Comparison of ENCODE assay signal across 20 mouse cellular contexts in the genomic region with DNA sequence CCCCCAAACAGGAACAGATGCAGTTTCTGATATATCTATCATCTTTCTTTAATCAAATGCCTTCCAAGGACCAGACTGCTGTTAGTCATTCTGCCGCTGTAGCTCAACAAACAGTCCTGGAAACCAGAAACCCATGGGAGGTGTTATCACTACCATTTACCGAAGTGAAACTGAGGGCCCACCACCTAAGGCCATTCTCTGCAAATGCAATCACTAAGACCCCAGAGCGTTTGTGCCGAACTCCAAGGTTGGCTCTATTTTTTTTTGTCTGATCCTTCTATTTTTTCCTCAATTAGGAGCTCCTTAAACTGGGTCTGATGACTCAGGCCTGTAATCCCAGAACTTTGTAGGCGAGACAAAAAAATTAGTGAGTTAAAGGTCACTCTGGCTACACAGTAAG.
DNase-seq lines count a peak whose midpoint lies in the region; ATAC-seq lines count a peak whose summit lies in the region.
"Had no signal": no experiment of that assay in that cellular context is flagged by ENCODE, and none has a peak within 500 bp of the region (broad histone marks: within the 10 kb centered on the region; RNA-seq: fewer than 3 reads in every experiment).

No protein-coding gene starts in this region.

- no peak overlapping the region for H3K9ac ChIP-seq in hindbrain, embryonic 14.5 days
- no peak overlapping the region for H3K9ac ChIP-seq in hindbrain, embryonic 11.5 days (ENCODE audit: low read depth, low read length)
- no peak overlapping the region for H3K9ac ChIP-seq in embryonic facial prominence, embryonic 15.5 days
- H3K9ac ChIP-seq: forebrain, embryonic 13.5 days; heart, embryonic 12.5 days had no signal

- H3K9me3 ChIP-seq in hindbrain, embryonic 14.5 days (ENCODE audit: control insufficient read depth, low read length), result no peaks in the 10 kb centered on the region
- H3K9me3 ChIP-seq in hindbrain, embryonic 11.5 days (ENCODE audit: control insufficient read depth, low read length), result no peaks in the 10 kb centered on the region
- H3K9me3 ChIP-seq in embryonic facial prominence, embryonic 15.5 days (replicated peaks), result no peaks in the 10 kb centered on the region
- H3K9me3 ChIP-seq: forebrain, embryonic 13.5 days; heart, embryonic 12.5 days; hindbrain, embryonic 10.5 days had no signal

- 0 out of 2 replicates have a peak, but pooled peaks cover 6% of the 10 kb centered on the region for H3K4me1 ChIP-seq in hindbrain, embryonic 14.5 days (replicated peaks; ENCODE audit: control insufficient read depth, insufficient read depth, low read length)
- H3K4me1 ChIP-seq in hindbrain, embryonic 11.5 days (replicated peaks; ENCODE audit: control insufficient read depth, insufficient read depth, low read length), result no peaks in the 10 kb centered on the region
- peaks cover 19% of the 10 kb centered on the region for H3K4me1 ChIP-seq in embryonic facial prominence, embryonic 15.5 days
- H3K4me1 ChIP-seq: hindbrain, embryonic 10.5 days had no signal

- no peak for ATAC-seq in hindbrain, embryonic 14.5 days (ENCODE audit: low FRiP score)
- ATAC-seq in hindbrain, embryonic 11.5 days (ENCODE audit: low FRiP score), result no peak
- no peak for ATAC-seq in embryonic facial prominence, embryonic 15.5 days (ENCODE audit: insufficient number of reproducible peaks, low FRiP score, low TSS enrichment, low read depth)
- ATAC-seq in megakaryocyte, adult 5-6 weeks (ENCODE audit: poor library complexity, severe bottlenecking), result no peak
- ATAC-seq: activated CD4-positive, CD25-positive, alpha-beta regulatory T cell, adult 4 months; forebrain, embryonic 13.5 days; hindbrain, embryonic 16.5 days; inflammation-experienced regulatory T-cells, adult 6 months; intestine, postnatal 0 days; Patski had no signal

- 0 out of 2 replicates have a peak overlapping the region, but pooled peaks have one; percentile 9 for H3K27ac ChIP-seq in hindbrain, embryonic 14.5 days
- H3K27ac ChIP-seq in hindbrain, embryonic 11.5 days (ENCODE audit: low read depth, low read length), result no peak overlapping the region
- peak overlapping the region; percentile 19; the same call in 1 of the 2 replicates for H3K27ac ChIP-seq in embryonic facial prominence, embryonic 15.5 days (replicated peaks)
- H3K27ac ChIP-seq: forebrain, embryonic 13.5 days; hindbrain, embryonic 10.5 days had no signal

- peak; percentile 38 for DNase-seq in adrenal gland, adult 2 months
- DNase-seq in adrenal gland, postnatal 36 days, result no peak
- DNase-seq in hindbrain, embryonic 14.5 days (ENCODE audit: low spot score), result no peak
- DNase-seq in hindbrain, embryonic 11.5 days (ENCODE audit: low spot score), result no peak
- peak; percentile 14 for DNase-seq in 3T3-L1 (ENCODE audit: low read depth, low spot score)
- DNase-seq in lung, adult 18-20 months, result no peak
- DNase-seq: adrenal gland, postnatal 25 days; cerebellum, adult 18-20 months; cerebellum, adult 9-11 months; cerebellum, postnatal 36 days had no signal

- H3K27me3 ChIP-seq in hindbrain, embryonic 14.5 days (ENCODE audit: control insufficient read depth, insufficient read depth, low read length), result no peaks in the 10 kb centered on the region
- H3K27me3 ChIP-seq in hindbrain, embryonic 11.5 days (ENCODE audit: control insufficient read depth, insufficient read depth, low read length), result no peaks in the 10 kb centered on the region
- no peaks in the 10 kb centered on the region for H3K27me3 ChIP-seq in embryonic facial prominence, embryonic 15.5 days
- H3K27me3 ChIP-seq: forebrain, embryonic 13.5 days; heart, embryonic 12.5 days; Patski had no signal

- H3K36me3 ChIP-seq in hindbrain, embryonic 14.5 days (replicated peaks; ENCODE audit: control insufficient read depth, insufficient read depth), result peaks cover 22% of the 10 kb centered on the region
- H3K36me3 ChIP-seq in hindbrain, embryonic 11.5 days (ENCODE audit: control insufficient read depth, insufficient read depth, low read length), result peaks cover 3% of the 10 kb centered on the region; the same call in 1 of the 2 replicates
- H3K36me3 ChIP-seq in embryonic facial prominence, embryonic 15.5 days, result peaks cover 25% of the 10 kb centered on the region; the same call in 1 of the 2 replicates

- no peak overlapping the region for H3K4me3 ChIP-seq in hindbrain, embryonic 14.5 days (replicated peaks; ENCODE audit: low read length)
- no peak overlapping the region for H3K4me3 ChIP-seq in hindbrain, embryonic 11.5 days (ENCODE audit: low read depth, low read length)
- H3K4me3 ChIP-seq in embryonic facial prominence, embryonic 15.5 days (replicated peaks), result no peak overlapping the region
- H3K4me3 ChIP-seq: forebrain, embryonic 13.5 days; heart, embryonic 12.5 days; hindbrain, embryonic 10.5 days had no signal

- H3K4me2 ChIP-seq in hindbrain, embryonic 14.5 days (replicated peaks), result no peak overlapping the region
- H3K4me2 ChIP-seq in hindbrain, embryonic 11.5 days (replicated peaks; ENCODE audit: low read depth, low read length), result no peak overlapping the region
- H3K4me2 ChIP-seq in embryonic facial prominence, embryonic 15.5 days (replicated peaks), result no peak overlapping the region
- H3K4me2 ChIP-seq: forebrain, embryonic 13.5 days; heart, embryonic 12.5 days had no signal

- WGBS in hindbrain, embryonic 14.5 days, result 79% methylated on average over 5 of the region's 5 CpGs
- 84% methylated on average over 5 of the region's 5 CpGs for WGBS in hindbrain, embryonic 11.5 days
- WGBS in embryonic facial prominence, embryonic 15.5 days, result 60% methylated on average over 5 of the region's 5 CpGs

Comparison
In these comparisons a context has a peak if more than half of its experiments do, and no peak if none do; other contexts are left out.
1. DNase-seq: peak in adrenal gland, adult 2 months (single experiment) and 3T3-L1 (single experiment); none in adrenal gland, postnatal 36 days (0 of 2), hindbrain, embryonic 14.5 days (single experiment), hindbrain, embryonic 11.5 days (single experiment) and lung, adult 18-20 months (0 of 2).